Mouse (Mus musculus): ENCODE results near the gene Pias4.

DNA sequence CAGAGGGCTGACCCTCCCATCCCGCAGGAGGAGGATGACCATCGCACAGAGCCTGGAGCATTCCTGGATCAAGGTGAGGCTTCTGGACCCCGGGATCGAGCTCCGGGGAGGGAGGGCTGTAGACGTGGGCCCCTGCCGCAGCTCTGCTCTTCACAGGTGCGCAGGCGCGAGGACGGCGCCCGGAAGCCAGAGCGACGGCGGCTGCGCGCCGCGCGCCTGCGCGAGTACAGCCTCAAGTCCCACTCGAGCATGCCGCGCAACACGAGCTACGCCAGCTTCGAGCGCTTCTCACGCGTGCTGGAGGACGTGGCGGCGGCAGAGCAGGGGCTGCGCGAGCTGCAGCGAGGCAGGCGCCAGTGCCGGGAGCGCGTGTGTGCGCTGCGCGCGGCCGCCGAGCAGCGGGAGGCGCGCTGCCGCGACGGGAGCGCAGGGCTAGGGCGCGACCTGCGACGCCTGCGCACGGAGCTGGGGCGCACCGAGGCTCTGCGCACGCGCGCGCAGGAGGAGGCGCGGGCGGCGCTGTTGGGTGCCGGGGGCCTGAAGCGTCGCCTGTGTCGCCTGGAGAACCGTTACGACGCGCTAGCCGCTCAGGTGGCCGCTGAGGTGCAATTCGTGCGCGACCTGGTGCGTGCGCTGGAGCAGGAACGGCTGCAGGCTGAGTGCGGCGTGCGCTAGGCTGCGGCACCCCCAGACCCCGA, 24.7 kb upstream of the Pias4 start:
- TF ChIP-seq CTCF (IDR thresholded peaks at IDR 0.05; ENCODE audit: borderline replicate concordance, extremely low read depth, insufficient read depth, insufficient read length) (no peak), POLR2A (IDR thresholded peaks at IDR 0.05; ENCODE audit: borderline replicate concordance, extremely low read depth, insufficient read depth, insufficient read length, poor library complexity, severe bottlenecking) (peak; percentile 64)
